Mouse (Mus musculus) mesoderm, embryonic 11.5 days (tissue): ENCODE results near the gene Lsamp.
"Not testable (repeated sequence)": the region's sequence is repeated elsewhere in the genome, so short reads cannot be mapped to it uniquely, and the experiment has no call there.

Source experiments
- DNase-seq: peaks from one replicate; pipeline ENCODE4 v3.0.0-alpha.2; 2012; ENCODE audit warnings: low read depth, low spot score

Lsamp gene

GRCm38 (mm10) chr16:41917057-41917821, 1933.1 kb downstream of the Lsamp start:
- no peak for DNase-seq

- no peak for DNase-seq
Observed at GRCm38 (mm10) chr16:41929546-41929945, 1945.4 kb downstream of the Lsamp start.

- no peak for DNase-seq
Observed at GRCm38 (mm10) chr16:41935701-41936100, 1951.5 kb downstream of the Lsamp start.

GRCm38 (mm10) chr16:41936908-41937595, 1952.9 kb downstream of the Lsamp start:
- DNase-seq = no peak

DNA sequence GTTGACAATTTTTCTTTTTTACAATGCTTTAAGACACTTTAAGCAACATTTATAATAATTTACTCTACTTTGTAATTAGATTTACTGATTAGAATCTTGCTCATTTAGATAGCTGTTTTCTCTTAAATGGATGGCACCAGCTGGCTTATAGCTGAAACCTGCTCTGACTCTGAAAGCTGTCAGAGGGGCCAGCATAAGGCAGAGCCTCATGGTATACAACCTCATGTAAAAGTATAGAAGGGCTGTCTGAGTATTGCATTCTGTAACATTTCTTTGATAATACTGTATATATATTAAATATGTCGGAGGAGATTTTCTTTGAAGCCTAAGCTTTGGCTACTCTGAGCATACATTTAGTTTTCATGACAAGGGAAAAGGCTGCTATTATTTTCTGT, 1953.4 kb downstream of the Lsamp start:
- no peak for DNase-seq

DNA sequence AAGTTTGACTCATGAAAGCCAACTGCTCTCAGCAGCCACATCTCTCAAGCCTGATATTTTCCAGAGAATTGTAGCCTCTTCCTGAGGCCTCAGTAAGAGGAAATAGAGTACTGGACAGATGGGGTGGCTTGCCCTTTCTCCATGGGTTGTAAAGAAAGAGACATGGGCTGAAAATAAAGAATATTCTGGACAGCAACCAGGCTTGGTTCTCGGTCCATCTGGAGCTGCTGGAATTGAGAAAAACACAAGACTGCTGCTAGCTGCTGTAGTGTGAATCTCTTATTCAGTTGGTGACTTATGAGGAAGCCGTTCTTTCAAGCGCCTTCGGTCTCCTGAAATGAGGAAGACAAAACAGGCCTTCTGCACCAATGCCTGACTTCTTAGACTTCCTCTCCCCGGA, 1954.1 kb downstream of the Lsamp start:
- no peak for DNase-seq

GRCm38 (mm10) chr16:41941591-41942315, 1957.6 kb downstream of the Lsamp start:
- no peak for DNase-seq

DNA sequence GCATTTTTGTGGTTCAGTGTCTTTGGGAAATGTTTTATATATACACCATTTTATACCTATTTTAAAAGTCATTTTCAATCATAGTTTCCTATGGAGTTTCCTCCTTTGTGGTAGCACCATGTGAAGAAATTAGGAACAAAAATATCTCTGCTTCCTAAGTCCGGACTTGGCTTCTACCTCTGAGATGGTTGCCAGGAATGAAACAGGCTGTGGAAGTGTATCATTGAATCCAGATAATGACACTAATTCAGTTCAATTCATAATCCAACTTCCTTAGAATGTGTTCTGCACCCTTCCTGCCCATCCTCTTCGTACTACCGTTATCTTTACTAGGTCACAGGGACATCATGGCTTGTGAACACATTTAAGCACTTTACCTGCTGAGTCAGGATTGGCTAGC, 1973.7 kb downstream of the Lsamp start:
- DNase-seq = no peak

DNA sequence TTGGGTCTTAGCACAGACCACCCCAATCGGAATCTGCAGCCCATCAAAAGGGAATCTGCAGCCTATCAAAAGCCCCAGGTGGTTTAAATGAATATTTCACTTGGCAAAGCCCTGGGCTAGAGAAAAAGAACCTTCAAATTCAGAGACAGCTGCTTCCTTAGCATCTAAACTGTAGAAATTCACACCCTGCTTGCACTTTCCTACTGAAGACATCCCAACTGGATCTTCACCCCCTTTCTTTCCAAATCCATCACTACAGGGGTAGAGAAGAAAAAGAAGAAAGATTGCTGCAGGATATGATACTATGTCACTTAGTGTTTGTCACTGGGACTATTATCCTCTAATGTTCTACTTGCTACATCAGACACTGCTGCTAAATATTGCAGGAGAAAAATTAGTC, 1981.5 kb downstream of the Lsamp start:
- DNase-seq = no peak

GRCm38 (mm10) chr16:41969215-41969614, 1985.1 kb downstream of the Lsamp start:
- no peak for DNase-seq

GRCm38 (mm10) chr16:41974866-41975719, 1990.9 kb downstream of the Lsamp start:
- DNase-seq = peak; percentile 25

- no peak for DNase-seq
Observed at GRCm38 (mm10) chr16:41976897-41977296, 1992.7 kb downstream of the Lsamp start.

- no peak for DNase-seq
Observed at GRCm38 (mm10) chr16:41996956-41997355, 2012.8 kb downstream of the Lsamp start.

GRCm38 (mm10) chr16:42002925-42003324, 2018.8 kb downstream of the Lsamp start:
- no peak for DNase-seq

- DNase-seq = not testable (repeated sequence)
Observed at GRCm38 (mm10) chr16:42003506-42003905, 2019.3 kb downstream of the Lsamp start.

- no peak for DNase-seq
Observed at GRCm38 (mm10) chr16:42004166-42004565, 2020.0 kb downstream of the Lsamp start.

DNA sequence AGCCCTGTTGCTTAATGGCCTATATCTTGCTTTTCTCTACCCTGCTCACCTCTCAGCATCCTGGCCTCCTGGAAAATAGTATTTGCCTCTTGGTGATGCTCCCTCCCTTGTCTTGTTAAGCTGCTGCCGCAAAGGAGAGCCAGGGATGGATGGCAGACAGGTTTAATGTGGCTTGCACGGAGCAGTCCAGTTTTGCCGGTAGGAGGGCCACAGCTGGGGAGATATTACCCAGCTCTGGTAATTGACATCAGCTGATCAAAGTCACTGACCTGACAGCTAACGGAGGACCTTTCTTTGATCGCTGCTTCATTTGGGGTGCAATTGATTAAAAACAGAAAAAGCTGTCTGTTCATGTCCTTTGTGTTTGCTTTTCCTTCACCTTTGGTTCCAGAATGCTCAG, 2030.8 kb downstream of the Lsamp start:
- no peak for DNase-seq

GRCm38 (mm10) chr16:42015443-42015842, 2031.3 kb downstream of the Lsamp start:
- DNase-seq = no peak

DNA sequence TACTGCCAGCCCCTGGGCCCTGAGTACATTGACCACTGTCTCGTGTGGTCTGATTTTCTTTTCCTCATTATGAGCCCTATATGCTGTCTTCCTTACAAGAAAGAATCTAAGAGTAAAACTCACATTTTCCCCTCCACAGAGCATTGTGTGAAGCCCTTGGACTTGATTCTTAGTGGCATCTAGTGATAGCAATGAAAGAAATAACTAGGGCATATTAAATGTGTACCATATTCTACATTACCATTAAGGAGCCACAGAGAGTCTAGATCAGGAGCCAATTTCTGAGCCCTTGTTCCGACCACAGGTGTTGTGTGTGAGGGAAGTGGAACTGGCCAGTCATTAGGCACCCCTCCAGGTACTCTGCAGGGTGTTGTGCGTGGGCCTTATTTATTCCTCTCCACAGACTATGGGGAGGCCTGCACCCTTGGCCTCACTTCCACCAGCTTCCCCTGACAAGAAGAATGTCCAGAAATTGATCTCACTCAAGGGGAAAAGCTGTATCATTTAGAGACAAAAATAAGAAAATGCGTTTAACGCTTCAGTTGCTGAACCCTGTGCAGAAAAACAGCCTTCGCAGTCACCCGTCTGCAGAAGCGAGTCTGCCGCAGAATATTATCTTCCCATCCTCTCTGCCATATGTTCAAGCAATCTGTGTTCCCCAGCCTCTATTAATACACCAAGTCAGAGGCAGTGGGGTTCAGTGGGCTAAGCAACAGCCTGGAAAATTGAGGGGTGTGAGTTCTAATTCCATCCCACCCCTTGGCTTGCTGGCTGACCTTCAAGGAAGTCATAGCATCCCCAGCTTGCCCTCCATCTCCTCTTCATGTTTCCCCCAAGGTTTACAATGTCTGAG, 2032.9 kb downstream of the Lsamp start:
- DNase-seq = no peak

DNA sequence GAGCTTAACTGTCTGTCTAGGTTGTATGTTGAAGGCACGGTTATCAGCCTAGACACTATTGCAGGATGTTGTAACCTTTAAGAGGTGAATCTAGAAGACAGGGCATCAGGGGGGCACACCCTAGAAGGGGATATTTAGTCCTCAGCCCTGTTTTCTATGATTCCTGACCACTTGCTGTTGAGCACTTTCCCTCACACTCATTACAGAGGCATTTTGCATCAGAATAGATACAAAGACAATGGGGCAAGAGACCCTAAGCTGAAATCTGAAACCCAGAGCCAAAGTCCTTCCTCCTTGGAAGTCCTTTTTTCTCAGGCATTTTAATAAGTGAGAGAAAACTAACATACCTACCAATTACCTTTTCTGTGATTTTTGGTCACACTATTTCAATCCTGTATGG, 2038.4 kb downstream of the Lsamp start:
- DNase-seq = no peak

DNA sequence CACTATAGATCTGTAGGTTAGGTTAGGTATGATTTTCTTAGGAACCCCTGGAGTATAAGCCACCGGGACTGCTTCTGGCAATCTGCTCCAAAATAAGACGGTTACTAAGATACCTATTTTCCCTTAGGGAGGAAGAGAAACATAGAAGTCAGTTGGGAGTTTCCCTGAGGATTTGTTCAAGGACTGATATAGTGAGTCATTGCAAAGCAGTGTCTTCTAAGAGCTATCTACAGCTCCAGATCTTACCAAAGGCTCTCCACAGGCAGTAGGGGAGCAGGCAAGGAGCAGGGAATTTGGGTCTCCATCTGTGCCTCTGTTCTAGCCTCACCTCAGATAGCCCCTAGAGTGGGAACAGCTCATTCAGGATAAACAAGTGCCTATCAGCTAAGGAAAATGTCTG, 2047.9 kb downstream of the Lsamp start:
- DNase-seq = no peak
